Mouse (Mus musculus) kidney, adult 2 months (tissue): ENCODE data around the gene Klc3. TPM values are rescaled to one million over a fixed set of nuclear protein-coding genes. Genes with fewer than 3 reads are reported as not detected.
A peak's percentile ranks its signal among the peaks of the same experiment; 100 is the strongest.

Experiments used
- DNase-seq: peaks from one replicate; pipeline ENCODE4 v3.0.0; 2021
- H3K27ac ChIP-seq: fragments of 200-500 bp; 2 replicates; pipeline ENCODE4 v1.5.1; 2012; ENCODE audit warnings: low read depth, low read length, control low read depth, inconsistent platforms; ENCODE audit not compliant: insufficient read depth
- H3K27me3 ChIP-seq: fragments of 200-500 bp; replicated peaks from 2 replicates; pipeline ENCODE4 v1.6.1; 2012; ENCODE audit warnings: mild to moderate bottlenecking, moderate library complexity, low read length, inconsistent platforms; ENCODE audit not compliant: control insufficient read depth, insufficient read depth
- H3K36me3 ChIP-seq: fragments of 200-500 bp; 2 replicates; pipeline ENCODE4 v1.6.1; 2012; ENCODE audit warnings: mild to moderate bottlenecking, moderate library complexity, low read length, inconsistent platforms; ENCODE audit not compliant: control insufficient read depth, insufficient read depth
- H3K4me1 ChIP-seq: fragments of 200-500 bp; 2 replicates; pipeline ENCODE4 v1.6.1; 2011; ENCODE audit warnings: low read length; ENCODE audit not compliant: control insufficient read depth, insufficient read depth
- H3K4me3 ChIP-seq: fragments of 200-500 bp; 2 replicates; pipeline ENCODE4 v1.5.1; 2011; ENCODE audit warnings: mild to moderate bottlenecking, low read depth, low read length, control low read depth; ENCODE audit not compliant: insufficient read depth
- CTCF ChIP-seq: fragments of 200-500 bp; conservative IDR thresholded peaks from 2 replicates; pipeline ENCODE4 v1.5.1; 2011; ENCODE audit warnings: low read depth, mild to moderate bottlenecking, control low read depth, low read length, moderate library complexity, mixed read lengths; ENCODE audit not compliant: insufficient read depth, insufficient read length
- POLR2A ChIP-seq: fragments of 200-500 bp; IDR thresholded peaks from one replicate; pipeline ENCODE4 v1.6.1; 2011; ENCODE audit warnings: low read depth, low read length, control low read depth
- WGBS: fragments of 180-500 bp; shearing (Covaris S2); methylation state at CpG from one replicate; pipeline ENCODE4 v1.1.7; 2018; 5-methylcytosine and 5-hydroxymethylcytosine counted together
- polyA plus RNA-seq: library from polyadenylated mRNA; depleted of rRNA; stranded (reverse); fragments of >200 nt; gene quantifications from 2 replicates; pipeline ENCODE4 v1.2.3, GENCODE M21; 2012

The Klc3 gene
- polyA plus RNA-seq, 1 experiment = 3.7 TPM

- Histone ChIP-seq H3K27ac (no peak overlapping the region), H3K36me3 (no peaks in the 10 kb centered on the region), H3K4me3 (no peak overlapping the region), H3K4me1 (no peaks in the 10 kb centered on the region), H3K27me3 (no peaks in the 10 kb centered on the region)
- TF ChIP-seq CTCF (no peak), POLR2A (no peak)
- DNase-seq = no peak
- 82% methylated on average over 18 of the region's 18 CpGs for WGBS
Observed at GRCm38 (mm10) chr7:19375368-19375767, 28.5 kb downstream of the Klc3 start.

DNA sequence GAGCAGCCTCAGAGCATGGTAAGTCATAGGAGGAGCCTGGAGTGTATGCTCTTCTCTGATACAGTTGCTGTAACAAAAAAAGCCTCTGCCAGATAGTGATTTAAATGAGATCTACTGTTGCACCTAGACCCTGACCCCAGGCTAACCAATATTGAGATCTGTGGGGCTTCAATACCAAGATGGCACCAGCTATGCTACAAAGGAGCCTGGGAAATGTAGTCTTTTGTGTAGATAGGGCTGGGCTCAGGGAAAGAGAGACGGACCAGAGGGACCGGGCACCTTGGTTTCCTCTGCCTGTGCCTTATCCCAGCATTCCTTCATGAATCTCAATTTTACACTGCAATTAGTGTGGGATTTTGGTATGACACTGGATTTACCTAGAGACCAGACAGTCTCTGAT is 30.5 kb downstream of the Klc3 start:
- no peak overlapping the region for H3K27ac ChIP-seq
- no peak for DNase-seq
- no peaks in the 10 kb centered on the region for H3K36me3 ChIP-seq
- H3K4me1 ChIP-seq = no peaks in the 10 kb centered on the region
- 88% methylated on average over 2 of the region's 2 CpGs for WGBS
- TF ChIP-seq CTCF = no peak
- TF ChIP-seq POLR2A = no peak
- no peak overlapping the region for H3K4me3 ChIP-seq
- no peaks in the 10 kb centered on the region for H3K27me3 ChIP-seq

DNA sequence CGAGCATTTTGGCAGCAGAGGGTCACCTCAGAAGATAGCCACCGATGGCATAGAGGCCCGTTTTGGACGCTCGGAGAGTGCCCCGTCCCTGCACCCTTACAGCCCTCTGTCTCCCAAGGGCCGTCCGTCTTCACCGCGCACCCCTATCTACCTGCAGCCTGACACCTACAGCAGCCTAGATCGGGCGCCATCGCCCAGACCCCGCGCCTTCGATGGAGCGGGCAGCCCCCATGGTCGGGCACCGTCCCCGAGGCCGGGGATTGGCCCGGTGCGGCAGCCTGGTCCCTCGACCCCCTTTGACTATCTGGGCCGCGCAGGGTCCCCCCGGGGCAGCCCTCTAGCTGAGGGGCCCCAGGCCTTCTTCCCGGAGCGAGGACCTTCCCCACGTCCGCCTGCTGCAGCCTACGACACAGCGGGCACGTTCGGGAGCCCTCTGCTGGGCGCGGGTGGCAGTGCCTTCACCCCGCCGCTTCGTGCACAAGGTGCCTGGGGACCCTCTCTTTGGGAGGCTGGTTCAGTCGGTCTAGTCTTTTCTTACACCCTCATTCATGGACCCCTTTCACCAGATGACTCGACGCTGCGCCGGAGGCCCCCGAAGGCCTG is 34.0 kb downstream of the Klc3 start:
- Histone ChIP-seq H3K36me3 (no peaks in the 10 kb centered on the region), H3K27ac (no peak overlapping the region), H3K4me1 (no peaks in the 10 kb centered on the region), H3K27me3 (no peaks in the 10 kb centered on the region), H3K4me3 (no peak overlapping the region)
- peak; percentile 47 for DNase-seq
- WGBS = 12% methylated on average over 46 of the region's 46 CpGs
- peak; percentile 68 for TF ChIP-seq CTCF
- no peak for TF ChIP-seq POLR2A

GRCm38 (mm10) chr7:19368380-19368779 is 35.5 kb downstream of the Klc3 start:
- Histone ChIP-seq H3K36me3 (no peaks in the 10 kb centered on the region), H3K27me3 (no peaks in the 10 kb centered on the region), H3K4me1 (no peaks in the 10 kb centered on the region), H3K4me3 (no peak overlapping the region), H3K27ac (no peak overlapping the region)
- 14% methylated on average over 16 of the region's 16 CpGs for WGBS
- peak; percentile 68 for DNase-seq
- no peak for TF ChIP-seq CTCF
- no peak for TF ChIP-seq POLR2A

- Histone ChIP-seq H3K4me3 (no peak overlapping the region), H3K4me1 (no peaks in the 10 kb centered on the region; the same call in 1 of the 2 replicates), H3K27ac (no peak overlapping the region), H3K27me3 (no peaks in the 10 kb centered on the region), H3K36me3 (no peaks in the 10 kb centered on the region)
- DNase-seq = no peak
- no peak for TF ChIP-seq POLR2A
- TF ChIP-seq CTCF = no peak
- 76% methylated on average over 4 of the region's 4 CpGs for WGBS
Observed at GRCm38 (mm10) chr7:19365376-19365775, 38.5 kb downstream of the Klc3 start.

DNA sequence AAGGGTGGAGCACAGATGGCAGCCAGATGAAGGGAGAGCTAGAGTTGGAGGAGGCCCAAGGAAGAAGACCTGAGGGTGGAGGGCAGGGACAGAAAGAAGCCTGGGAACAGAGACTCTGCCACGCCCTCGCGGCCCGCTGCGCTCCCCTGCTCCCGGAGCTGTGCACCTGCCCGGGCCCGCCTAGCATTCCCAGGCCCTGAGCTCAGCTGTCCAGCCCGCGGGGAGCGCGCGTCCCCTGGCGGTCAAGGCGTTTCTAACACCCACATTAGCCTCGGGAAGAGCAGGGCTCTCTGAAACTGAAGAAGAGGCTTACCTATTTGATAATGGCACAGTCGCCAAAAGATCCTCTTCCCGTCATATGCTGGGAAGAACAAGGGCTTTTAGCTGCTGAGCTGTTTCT is 40.0 kb downstream of the Klc3 start:
- H3K27ac ChIP-seq = no peak overlapping the region
- WGBS = 2% methylated on average over 18 of the region's 18 CpGs
- no peaks in the 10 kb centered on the region; the same call in 1 of the 2 replicates for H3K4me1 ChIP-seq
- no peaks in the 10 kb centered on the region for H3K36me3 ChIP-seq
- TF ChIP-seq POLR2A = no peak
- TF ChIP-seq CTCF = peak; percentile 87
- H3K27me3 ChIP-seq = no peaks in the 10 kb centered on the region
- H3K4me3 ChIP-seq = no peak overlapping the region
- DNase-seq = peak; percentile 88

GRCm38 (mm10) chr7:19362276-19362675 is 41.6 kb downstream of the Klc3 start:
- Histone ChIP-seq H3K27ac (no peak overlapping the region), H3K4me3 (no peak overlapping the region), H3K27me3 (no peaks in the 10 kb centered on the region), H3K36me3 (no peaks in the 10 kb centered on the region), H3K4me1 (no peaks in the 10 kb centered on the region; the same call in 1 of the 2 replicates)
- WGBS = 69% methylated on average over 4 of the region's 4 CpGs
- TF ChIP-seq CTCF (no peak), POLR2A (no peak)
- no peak for DNase-seq
